Mouse (Mus musculus): ENCODE data around the gene Olfr112.
"Not testable (repeated sequence)": the region's sequence is repeated elsewhere in the genome, so short reads cannot be mapped to it uniquely, and the experiment has no call there.

The Olfr112 gene

DNA sequence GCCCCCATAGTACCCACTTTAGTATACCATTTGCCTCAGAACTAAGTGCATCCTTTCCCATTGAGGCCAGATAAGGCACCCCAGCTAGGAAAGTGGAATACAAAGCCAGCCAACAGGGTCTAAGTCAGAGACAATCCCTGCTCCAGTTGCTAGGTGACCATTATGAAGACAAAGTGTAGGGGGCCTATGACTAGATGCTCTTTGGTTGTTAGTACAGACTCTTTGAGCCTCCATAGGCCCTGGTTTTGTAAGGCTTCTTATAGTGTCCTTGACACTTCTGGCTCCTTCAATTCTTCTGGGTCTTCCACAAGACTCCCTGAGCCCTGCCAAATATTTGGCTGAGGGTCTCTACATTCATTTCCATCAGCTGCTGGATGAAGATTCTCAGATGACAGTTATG is at the start of gene Olfr112:
TSS of gene Olfr112 (minus strand) at position 101 of the 400 bp plus-strand sequence.
- no peak for DNase-seq (ENCODE audit: low read depth)

DNA sequence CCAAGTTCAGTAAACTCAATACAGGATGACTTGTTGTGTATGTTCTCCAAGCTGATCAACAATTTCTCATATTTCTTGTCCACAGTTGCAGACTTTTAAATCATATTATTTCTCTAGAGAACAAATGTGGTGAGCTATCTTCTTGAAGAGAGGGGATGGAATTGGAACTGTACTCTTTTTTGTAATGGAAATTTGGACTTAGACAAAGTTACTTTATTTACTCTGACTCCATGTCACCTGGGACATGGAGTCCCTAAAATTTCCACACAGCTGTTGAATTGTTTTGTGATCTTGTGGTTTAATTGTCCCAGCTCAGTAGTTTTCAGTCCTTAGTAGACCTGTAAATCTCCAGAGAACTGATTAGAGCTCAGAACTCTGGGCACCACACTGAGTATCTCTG is 23.4 kb upstream of the Olfr112 start, which contains the start of gene Olfr114:
TSS of gene Olfr114 (minus strand) at position 101 of the 400 bp plus-strand sequence.
- DNase-seq (ENCODE audit: low read depth) = no peak

DNA sequence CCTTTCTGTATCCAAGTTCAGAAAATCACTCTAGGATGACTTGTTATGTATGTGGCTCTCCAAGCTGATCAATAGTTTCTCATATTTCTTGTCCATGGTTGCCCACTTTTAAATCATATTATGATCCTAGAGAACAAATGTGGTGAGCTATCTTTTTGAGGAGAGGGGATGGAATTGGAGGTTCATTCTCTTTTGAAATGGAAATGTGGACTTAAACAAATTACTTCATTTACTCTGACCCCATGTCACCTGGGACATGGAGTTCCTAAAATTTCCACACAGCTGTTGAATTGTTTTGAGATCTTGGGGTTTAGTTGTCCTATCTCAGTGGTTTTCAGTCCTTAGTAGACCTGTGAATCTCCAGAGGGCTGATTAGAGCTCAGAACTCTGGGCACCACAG is 8.3 kb upstream of the Olfr112 start, which contains the start of gene Olfr113:
TSS of gene Olfr113 (minus strand) at position 101 of the 400 bp plus-strand sequence.
- DNase-seq (ENCODE audit: low read depth) = no peak

DNA sequence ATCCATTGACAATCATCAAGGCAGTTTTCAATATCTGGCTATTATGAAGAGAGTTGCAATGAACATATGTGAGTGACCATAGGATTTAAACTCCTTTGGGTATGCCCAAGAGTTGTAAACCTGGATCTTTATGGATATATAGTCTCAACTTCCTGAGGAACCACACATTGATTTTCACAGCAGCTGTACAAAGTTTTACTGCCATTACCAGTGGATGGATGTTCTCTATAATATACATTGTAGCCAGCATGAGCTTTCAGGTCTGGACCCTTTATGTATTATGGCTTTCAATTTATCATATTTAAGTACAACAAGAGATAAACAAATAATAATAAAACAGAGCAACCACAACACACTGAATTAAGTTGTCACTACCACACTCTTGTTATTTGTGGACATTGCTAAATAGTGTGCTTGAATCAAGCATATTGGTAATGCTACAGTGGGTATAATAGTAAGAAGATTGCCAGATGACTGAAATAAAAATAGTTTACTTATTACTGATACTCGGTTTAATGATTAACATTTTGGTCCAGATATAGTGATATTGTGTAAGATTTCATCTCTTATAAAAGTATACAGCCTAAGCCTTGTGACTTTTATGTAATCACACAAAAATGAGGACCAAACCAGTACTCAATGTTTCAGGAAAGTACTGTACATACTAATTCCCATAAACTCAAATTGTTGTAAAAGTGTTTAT is 10.2 kb downstream of the Olfr112 start:
- DNase-seq (ENCODE audit: low read depth) = no peak

DNA sequence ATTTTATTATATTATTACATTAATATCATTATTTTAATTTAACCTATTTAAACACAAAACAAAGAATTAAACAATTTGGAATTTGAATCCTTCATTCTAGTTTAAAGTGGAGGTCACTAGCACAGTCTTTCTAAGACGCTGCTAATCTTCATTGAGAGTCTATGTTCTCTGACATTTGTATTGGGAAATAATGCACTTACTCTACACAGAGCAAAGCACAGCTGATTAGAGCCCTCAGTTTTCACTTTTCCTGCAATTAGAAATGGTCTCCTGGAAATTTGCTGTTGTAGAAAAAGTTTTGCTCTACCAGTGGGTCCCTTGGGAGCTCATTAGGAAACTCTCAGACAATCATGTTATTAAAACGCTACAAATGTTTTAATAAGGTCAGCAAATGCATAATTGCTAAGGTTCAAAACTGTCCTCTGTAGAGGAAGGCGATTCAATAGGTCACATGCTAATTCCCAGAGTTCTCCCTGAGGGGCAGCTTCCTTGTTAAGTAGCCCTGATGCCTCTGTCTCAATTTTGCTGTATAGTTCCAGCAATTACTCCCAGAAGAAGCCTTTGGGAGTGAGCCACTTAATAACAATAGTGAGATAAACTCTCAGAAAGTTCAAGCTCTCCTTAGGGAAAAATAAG is 25.3 kb downstream of the Olfr112 start:
- no peak for DNase-seq (ENCODE audit: low read depth)

DNA sequence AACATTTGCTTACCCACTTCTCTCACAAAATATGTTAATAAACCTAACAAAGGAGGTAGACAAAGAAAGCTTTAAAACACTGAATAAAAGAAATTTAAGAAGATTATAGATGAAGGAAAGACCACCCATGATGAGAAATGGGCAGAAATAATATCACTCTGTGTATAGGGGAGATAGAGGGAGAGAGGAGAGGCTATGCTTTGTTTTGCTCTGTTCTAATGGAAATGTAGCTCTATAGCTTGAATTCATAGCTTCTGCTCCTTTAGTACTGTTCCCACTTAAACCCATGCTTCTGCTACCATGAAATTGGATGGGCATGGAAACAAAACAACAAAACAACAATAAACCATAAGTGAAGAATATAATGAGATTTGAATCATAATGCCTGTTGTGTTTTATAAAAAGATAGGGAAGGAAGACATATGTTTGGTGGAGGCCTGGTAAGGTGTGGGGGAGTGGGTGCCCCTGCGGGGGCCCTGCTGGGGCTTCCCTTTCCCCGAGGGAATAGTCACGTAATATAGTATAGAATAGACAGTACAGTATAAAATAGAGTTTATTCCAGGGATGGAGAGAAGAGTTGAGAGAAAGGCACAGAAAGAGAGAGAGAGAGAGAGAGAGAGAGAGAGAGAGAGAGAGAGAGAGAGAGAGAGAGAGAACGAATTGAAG is 27.7 kb downstream of the Olfr112 start:
- DNase-seq (ENCODE audit: low read depth) = no peak

DNA sequence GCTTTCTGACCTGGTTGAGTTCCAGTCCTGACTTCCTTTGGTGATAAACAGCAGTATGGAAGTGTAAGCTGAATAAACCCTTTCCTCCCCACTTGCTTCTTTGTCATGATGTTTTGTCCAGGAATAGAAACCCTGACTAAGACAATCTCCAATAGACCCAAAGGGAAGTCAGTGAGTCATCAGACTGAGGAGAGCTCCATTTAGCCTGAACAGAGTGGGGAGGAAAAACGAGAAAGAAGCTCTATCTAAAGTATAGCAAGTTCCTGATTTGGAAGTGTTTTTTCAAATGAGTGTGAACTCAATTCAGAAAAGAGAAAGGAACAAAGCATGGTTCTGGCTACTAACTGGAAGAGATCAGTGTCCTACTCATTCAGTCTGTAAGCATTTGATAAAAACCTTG is 30.8 kb downstream of the Olfr112 start:
- not testable (repeated sequence) for DNase-seq (ENCODE audit: low read depth)

DNA sequence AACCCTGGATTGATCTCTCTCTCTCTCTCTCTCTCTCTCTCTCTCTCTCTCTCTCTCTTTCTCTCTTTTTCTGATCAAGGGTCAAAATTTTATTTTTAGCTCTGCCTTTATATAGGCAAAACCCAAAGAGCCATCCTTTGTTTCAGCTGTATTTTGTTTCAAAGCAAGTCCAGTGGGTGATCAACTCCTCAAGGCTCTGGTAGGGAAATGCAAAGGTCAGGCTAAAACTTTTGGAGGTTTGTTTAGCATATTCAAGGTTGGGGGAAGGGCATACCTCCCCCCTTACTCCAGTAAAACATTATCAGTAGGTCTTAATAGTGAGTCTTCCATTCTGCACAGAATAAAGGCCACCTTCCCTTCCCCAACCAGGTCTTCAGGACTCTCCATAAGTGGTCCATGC is 34.1 kb downstream of the Olfr112 start:
- DNase-seq (ENCODE audit: low read depth) = no peak

DNA sequence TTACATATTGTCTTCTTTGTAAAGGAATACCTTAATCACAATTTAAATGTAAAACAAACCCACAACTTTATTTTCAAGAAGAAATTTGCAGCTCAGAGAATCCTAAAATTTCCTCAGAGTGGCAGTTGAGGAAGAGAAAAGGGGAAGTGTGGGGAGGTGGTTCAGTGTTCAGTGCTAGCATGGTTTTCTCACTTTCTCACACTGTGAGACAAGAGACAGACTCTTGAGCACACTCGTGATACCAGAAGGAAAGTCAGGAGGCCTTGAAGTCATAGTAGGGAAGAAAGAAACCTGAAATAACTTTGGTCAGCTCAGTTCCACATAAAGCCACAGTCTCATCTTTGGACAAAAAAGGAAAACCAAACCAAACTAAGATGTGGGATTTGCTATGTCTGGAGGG is 43.8 kb downstream of the Olfr112 start:
- not testable (repeated sequence) for DNase-seq (ENCODE audit: low read depth)

DNA sequence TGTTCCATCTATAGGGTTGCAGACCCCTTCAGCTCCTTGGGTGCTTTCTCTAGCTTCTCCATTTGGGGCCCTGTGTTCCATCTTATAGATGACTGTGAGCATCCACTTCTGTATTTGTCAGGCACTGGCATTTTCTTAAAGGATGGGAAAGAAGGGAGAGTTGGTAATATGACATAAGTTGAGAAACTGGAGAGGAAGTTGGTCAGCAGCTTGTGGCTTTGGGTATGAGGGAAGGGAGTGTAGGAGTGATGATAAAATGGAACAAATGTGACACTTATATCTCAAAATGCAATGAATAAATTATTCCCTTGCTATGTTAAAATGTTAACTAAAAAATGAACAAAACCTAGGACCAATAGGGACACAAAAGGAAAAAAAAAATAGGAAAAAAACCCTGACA is 44.6 kb downstream of the Olfr112 start:
- not testable (repeated sequence) for DNase-seq (ENCODE audit: low read depth)

All from NIH3T3 (cell line).